Mouse (Mus musculus): ENCODE results near the gene Ccdc148. TPM values are rescaled to one million over a fixed set of nuclear protein-coding genes. Genes with fewer than 3 reads are reported as not detected.

Ccdc148 gene
- polyA plus RNA-seq, 1 experiment, result not detected

DNA sequence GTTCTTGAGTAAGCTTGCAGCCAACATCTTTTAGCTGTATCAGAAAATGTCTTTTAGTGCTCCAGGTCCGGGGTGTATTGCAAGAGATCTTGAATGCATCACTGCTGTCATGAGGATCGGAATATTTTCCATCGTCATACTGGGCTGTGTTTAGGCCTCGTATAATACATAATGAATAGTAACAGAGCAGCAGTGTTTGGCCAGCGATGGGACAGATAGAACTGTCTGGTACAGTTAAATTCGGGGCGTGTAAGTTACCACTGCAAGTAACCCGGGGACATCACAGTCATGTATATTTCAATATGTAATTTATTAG, 1.8 kb upstream of the Ccdc148 start:
- peak overlapping the region; percentile 56 for H3K27ac ChIP-seq (replicated peaks; ENCODE audit: low read depth, low read length)
- peak overlapping the region; percentile 98 for H3K4me3 ChIP-seq (ENCODE audit: insufficient read depth, low read depth, low read length)
- H3K4me1 ChIP-seq (ENCODE audit: control insufficient read depth, insufficient read depth, insufficient read length, low read length), result peaks cover 6% of the 10 kb centered on the region; the same call in 1 of the 2 replicates

DNA sequence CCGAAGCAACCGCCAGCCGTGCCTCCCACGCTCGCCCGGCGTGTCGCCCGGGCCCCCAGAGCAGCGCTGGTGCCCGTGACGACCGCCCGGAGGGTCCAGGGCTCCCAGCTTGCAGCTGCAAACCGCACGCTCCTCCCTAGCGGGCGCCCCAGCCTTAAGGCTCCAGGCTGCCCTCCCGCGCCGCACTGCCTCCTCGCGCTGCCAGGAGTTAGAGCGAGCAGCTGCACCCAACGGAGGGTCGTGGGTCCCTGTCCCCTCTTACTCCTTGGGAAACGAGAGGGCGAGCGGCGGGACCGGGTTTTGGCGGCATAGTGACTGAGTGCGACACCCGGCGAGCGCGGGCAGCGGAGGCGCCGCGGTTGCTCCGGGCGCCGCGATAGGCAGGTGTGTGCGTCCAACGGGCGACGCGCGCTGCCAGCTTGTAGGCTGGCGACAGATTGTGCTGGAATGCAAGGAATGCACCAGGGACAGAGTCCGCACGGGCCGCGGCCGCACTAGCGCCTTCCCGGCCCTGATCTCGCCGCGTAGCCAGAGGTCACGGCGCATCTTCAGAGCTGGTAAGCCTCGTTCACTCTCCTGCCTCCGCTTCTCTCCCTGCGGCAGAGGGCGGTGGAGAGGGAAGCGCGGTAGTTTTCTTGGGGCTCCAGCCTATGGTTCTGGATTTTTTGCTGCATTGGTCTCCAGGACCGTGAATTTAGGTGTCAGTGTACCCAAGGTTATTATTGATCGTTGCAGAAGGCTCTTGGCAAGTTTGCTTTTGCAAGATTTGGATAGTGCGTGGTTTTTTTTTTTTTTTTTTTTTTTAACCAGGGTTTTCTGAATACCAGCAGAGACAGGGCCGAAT, 1.2 kb upstream of the Ccdc148 start:
- H3K4me1 ChIP-seq (ENCODE audit: control insufficient read depth, insufficient read depth, insufficient read length, low read length), result peaks cover 4% of the 10 kb centered on the region; the same call in 1 of the 2 replicates
- H3K27ac ChIP-seq (replicated peaks; ENCODE audit: low read depth, low read length), result peak overlapping the region; percentile 56
- H3K4me3 ChIP-seq (ENCODE audit: insufficient read depth, low read depth, low read length), result peak overlapping the region; percentile 98

DNA sequence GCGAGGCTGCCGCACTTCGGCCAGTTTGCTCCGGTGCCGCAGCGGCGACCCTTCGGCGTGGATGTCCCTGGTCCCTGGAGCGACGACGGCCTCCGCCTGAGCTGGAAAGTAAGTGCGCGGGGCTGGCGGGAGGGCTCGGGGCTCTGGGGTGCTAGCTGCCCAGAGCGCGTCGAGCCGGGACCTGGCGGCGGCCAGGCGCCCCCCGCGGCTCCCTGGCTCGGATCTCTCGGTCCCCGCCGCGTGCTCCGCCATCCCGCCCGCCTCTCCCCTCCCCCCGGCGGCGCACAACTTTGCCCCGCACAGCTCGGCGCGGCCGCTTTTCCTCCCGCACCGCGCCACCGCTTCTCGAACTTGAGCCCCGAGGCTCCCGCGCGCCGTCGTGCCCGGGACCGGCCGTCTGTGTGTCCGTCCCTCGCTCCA, 548 bp upstream of the Ccdc148 start:
- H3K4me3 ChIP-seq (ENCODE audit: insufficient read depth, low read depth, low read length), result peak overlapping the region; percentile 98
- H3K27ac ChIP-seq (replicated peaks; ENCODE audit: low read depth, low read length), result peak overlapping the region; percentile 56
- H3K4me1 ChIP-seq (ENCODE audit: control insufficient read depth, insufficient read depth, insufficient read length, low read length), result no peaks in the 10 kb centered on the region

DNA sequence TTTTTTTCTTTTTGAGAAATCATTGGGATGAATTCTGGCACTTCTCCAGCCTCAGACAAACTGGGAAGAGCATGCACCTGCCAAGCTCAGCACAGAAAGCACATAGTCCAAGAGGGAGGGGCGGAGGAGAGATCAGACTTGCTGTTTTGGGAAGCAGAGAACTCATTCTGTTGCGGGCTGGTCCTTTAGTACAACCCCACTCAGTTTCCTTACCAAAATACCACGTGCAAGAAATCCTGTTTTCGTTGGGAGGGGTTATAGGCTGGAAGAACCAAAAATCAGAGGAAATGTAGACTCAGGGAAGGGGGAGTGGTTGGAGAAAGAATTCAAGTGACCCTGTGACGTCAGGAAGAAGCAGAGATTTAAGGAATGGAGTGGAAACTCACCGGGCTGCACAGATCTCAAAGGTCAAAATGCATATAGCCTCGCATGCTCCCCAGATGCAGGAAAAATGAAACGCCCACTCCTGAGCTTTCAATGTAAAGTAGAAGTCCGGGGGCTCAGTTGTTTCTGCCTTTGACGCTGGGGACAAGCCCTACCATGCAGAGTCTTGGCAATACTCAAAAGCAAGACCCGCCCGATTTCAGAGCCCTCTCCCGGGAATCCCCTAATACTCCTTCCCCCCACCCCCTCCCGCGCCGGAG, 400 bp downstream of the Ccdc148 start:
- Histone ChIP-seq H3K4me1 (ENCODE audit: control insufficient read depth, insufficient read depth, insufficient read length, low read length) (no peaks in the 10 kb centered on the region), H3K27ac (replicated peaks; ENCODE audit: low read depth, low read length) (no peak overlapping the region), H3K4me3 (ENCODE audit: insufficient read depth, low read depth, low read length) (peak overlapping the region; percentile 54)

DNA sequence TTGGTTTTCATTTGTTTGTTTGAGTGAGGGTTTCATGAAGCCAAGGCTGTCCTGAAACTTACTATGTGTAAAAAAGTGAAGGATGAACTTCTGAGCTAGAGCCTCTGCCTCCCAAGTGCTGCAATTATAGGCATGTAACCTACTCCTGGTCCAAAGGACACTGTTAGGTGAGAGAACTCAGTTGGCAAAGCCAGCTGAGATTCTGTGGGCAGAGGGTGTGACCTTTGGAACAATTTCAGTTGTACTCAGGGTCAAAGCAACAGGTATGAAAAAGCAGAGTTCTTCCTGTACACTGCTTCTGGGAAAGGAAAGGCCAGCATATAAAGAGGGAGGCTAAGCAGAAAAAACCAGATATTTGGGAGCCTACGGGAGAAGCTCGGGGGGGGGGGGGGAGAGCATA, 2.4 kb downstream of the Ccdc148 start:
- no peaks in the 10 kb centered on the region for H3K4me1 ChIP-seq (ENCODE audit: control insufficient read depth, insufficient read depth, insufficient read length, low read length)
- no peak overlapping the region for H3K4me3 ChIP-seq (ENCODE audit: insufficient read depth, low read depth, low read length)
- no peak overlapping the region for H3K27ac ChIP-seq (replicated peaks; ENCODE audit: low read depth, low read length)

DNA sequence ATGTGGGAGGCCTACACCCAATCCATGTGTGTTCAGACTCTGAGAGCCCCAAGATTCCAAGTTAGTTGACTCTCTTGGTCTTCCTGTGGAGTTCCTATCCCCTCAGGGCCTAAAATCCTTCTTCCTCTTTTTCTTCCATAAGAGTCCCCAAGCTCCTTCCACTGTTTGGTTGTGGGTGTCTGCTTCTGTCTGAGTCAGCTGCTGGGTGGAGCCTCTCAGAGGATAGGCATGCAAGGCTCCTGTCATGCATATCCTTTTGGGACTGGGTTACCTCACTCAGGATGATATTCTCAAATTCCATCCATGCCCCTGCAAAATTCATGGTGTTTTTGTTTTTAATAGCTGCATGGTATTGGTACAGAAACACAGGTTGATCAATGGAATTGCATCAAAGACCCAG, 5.1 kb downstream of the Ccdc148 start:
- Histone ChIP-seq H3K27ac (replicated peaks; ENCODE audit: low read depth, low read length) (no peak overlapping the region), H3K4me3 (ENCODE audit: insufficient read depth, low read depth, low read length) (no peak overlapping the region), H3K4me1 (ENCODE audit: control insufficient read depth, insufficient read depth, insufficient read length, low read length) (no peaks in the 10 kb centered on the region)

DNA sequence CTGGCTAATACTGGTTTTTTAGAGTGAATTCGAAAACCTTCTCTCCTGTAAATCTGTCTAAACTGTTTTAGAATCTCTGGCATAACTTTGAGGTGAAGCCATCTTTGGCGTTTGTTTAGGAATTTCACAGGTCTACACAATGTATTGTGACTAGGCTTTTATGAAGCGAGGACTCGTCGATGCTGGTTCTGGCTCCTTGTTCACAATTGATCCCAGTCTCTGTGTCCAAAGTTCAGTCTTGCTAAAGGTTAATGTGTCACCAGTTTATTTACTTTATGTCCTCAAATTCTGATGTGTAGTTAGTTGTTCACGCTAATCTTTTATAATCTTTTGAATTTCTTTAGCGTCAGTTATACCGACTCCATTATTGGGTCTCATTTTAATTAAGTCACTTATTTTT, 29.4 kb downstream of the Ccdc148 start:
- Histone ChIP-seq H3K4me3 (ENCODE audit: insufficient read depth, low read depth, low read length) (no peak overlapping the region), H3K4me1 (ENCODE audit: control insufficient read depth, insufficient read depth, insufficient read length, low read length) (peaks cover 3% of the 10 kb centered on the region; the same call in 1 of the 2 replicates), H3K27ac (replicated peaks; ENCODE audit: low read depth, low read length) (no peak overlapping the region)

DNA sequence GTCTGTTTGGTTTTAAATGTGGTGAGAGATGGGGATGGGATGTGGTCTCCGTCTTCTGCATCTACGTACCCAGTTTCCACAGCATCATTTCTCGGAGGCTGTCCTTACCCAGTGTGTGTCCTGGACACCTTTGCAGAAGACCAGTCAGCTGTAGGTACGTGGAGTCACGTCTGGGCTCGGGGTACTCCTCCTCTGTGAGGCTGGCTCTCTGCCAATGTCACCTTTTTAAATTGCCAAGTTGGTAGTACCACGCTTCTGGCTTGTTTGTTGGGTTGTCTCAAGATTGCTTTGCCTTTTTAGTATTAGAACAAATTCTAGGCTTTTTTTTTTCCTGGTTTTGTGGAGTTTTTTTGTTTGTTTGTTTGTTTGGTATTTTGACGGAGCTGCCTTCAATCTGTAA, 30.7 kb downstream of the Ccdc148 start:
- no peak overlapping the region for H3K4me3 ChIP-seq (ENCODE audit: insufficient read depth, low read depth, low read length)
- H3K27ac ChIP-seq (replicated peaks; ENCODE audit: low read depth, low read length), result no peak overlapping the region
- peaks cover 3% of the 10 kb centered on the region; the same call in 1 of the 2 replicates for H3K4me1 ChIP-seq (ENCODE audit: control insufficient read depth, insufficient read depth, insufficient read length, low read length)

DNA sequence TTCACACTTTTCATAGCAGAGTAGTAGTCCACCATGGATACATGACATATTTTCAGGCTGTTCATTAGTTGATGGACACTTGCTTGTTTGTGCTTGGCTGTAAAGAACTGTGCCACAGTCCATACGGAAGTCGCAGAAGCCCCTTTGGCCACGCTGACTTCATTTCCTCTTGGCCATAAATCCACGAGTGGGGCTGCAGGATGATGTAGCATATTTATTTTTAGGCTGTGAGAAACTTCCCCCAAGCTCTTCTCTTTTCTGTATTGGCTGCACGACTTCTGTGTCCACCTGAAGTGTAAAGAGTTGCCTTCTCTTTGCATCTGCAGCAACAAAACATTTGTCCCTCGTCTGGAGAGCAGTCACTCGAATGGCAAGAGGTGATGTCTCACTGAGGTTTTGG, 31.5 kb downstream of the Ccdc148 start:
- Histone ChIP-seq H3K4me1 (ENCODE audit: control insufficient read depth, insufficient read depth, insufficient read length, low read length) (peaks cover 3% of the 10 kb centered on the region; the same call in 1 of the 2 replicates), H3K27ac (replicated peaks; ENCODE audit: low read depth, low read length) (no peak overlapping the region)

DNA sequence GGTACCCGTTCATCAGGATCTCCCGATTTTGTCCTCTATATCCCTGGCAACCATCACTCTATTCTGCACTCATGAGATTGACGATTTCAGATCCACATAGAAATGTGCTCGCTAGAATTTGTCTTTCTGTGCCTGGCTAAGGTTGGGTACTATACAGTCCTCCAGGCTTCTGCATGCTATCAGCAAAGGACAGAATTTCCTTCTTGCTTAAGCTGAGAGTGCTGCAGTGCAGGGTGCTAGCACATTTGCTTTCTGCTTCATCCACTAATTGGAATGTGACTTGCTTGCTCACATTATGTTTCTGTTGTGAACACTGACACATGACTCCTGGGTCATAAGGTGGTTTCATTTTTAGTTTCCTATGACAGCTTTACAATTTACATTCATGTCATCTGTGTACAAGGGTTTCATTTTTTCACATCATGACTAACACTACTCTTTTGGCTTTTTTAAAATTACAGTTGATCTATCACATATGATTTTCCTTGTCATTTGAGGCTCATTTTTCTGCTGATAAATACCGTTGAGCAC, 104.8 kb downstream of the Ccdc148 start:
- H3K4me1 ChIP-seq (ENCODE audit: control insufficient read depth, insufficient read depth, insufficient read length, low read length), result no peaks in the 10 kb centered on the region
- H3K27ac ChIP-seq (replicated peaks; ENCODE audit: low read depth, low read length), result no peak overlapping the region
- no peak overlapping the region for H3K4me3 ChIP-seq (ENCODE audit: insufficient read depth, low read depth, low read length)

More for the DNA sequence above, 31.5 kb downstream of the Ccdc148 start:
- H3K4me3 ChIP-seq (ENCODE audit: insufficient read depth, low read depth, low read length), result no peak overlapping the region

DNA sequence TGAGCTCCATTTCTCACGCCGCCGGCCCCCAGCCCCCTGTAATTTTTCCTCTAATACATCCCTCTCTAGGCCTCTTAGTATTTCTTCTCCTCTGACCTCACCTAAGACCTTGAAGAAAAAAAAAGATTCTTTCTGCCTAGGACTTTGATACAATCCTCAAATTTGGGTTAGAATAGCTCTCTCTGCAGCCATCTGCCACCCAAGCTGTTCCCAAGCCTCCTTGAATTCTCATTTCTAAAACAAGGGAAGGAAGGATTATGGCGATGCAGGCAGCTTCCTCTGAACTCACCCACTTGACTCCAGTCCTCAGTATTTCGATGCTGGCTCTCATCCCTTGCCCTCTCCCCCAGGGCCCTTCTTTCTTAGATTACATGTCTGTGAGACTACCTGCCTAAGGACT, 106.1 kb downstream of the Ccdc148 start:
- Histone ChIP-seq H3K4me1 (ENCODE audit: control insufficient read depth, insufficient read depth, insufficient read length, low read length) (no peaks in the 10 kb centered on the region), H3K4me3 (ENCODE audit: insufficient read depth, low read depth, low read length) (no peak overlapping the region), H3K27ac (replicated peaks; ENCODE audit: low read depth, low read length) (no peak overlapping the region)

DNA sequence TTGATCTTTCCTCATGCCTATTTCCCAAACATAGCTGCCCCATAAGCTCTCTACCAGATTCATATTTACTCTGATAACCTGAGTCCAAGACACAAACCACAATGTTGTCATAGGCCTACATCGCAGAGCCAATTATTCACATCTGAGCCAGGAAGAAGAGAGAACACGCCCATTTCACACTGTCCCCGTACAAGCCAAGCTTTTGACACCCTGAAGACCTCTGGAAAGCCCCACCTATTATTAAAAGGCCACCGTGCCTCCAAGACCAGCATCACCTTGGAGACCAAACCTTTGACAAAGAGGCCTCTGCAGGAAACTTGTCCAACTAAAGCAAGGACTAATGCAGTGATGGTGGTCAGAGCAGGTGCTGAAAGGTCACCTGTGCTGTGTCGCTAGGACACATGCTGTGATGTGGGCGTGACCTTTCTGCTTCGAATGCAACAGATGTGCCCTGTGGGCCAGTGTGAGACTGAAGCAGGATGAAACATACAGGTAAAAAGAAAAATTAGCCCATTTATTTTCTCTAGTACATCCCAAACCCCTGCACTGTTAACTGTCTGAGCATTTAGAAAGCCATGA, 106.9 kb downstream of the Ccdc148 start:
- Histone ChIP-seq H3K4me1 (ENCODE audit: control insufficient read depth, insufficient read depth, insufficient read length, low read length) (no peaks in the 10 kb centered on the region; the same call in 1 of the 2 replicates), H3K4me3 (ENCODE audit: insufficient read depth, low read depth, low read length) (no peak overlapping the region), H3K27ac (replicated peaks; ENCODE audit: low read depth, low read length) (no peak overlapping the region)

DNA sequence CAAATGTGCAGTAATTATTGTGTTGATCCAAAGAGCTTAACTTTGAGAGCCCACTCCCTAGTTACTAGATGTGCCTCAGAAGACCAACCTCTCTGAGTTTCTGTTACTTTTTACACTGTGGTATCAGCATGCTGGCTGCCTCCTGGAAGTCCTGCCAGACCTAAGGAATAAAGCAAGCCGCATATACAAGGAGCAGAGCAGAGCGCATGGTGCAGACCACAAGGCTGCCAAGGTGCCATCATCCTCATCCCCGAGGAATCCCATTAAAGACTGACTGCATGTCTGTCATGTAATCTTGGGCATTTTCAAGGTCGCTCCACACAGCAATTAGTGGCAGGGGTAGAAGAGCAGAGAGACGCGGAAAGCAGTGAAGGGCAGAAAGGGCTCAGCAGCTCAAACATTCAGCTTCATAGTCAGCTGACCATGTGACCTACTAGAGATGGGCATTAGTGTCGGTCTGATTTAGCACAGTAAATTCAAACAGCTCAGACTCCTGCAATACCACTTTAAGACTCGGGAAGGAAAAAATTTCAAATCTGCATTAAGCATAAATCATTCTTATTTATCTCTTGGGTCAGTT, 110.1 kb downstream of the Ccdc148 start:
- no peak overlapping the region for H3K4me3 ChIP-seq (ENCODE audit: insufficient read depth, low read depth, low read length)
- H3K4me1 ChIP-seq (ENCODE audit: control insufficient read depth, insufficient read depth, insufficient read length, low read length), result no peaks in the 10 kb centered on the region; the same call in 1 of the 2 replicates
- no peak overlapping the region for H3K27ac ChIP-seq (replicated peaks; ENCODE audit: low read depth, low read length)

DNA sequence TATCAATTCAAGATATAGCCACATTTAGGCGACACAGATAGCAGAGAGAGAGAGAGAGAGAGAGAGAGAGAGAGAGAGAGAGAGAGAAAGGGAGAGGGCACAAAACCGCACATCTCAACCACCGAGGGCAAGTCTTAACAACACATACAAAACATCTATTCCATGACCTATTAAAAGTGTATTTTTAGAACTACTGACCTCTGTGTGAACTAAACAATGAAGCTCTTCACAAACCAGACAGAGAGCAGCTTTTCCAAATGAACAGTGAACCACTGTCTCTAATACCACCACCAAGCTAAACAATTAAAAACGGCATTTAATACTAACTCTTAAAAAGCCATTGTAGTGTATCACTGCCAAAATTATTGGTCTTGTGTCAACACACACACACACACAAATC, 110.8 kb downstream of the Ccdc148 start:
- H3K27ac ChIP-seq (replicated peaks; ENCODE audit: low read depth, low read length), result no peak overlapping the region
- no peaks in the 10 kb centered on the region; the same call in 1 of the 2 replicates for H3K4me1 ChIP-seq (ENCODE audit: control insufficient read depth, insufficient read depth, insufficient read length, low read length)
- no peak overlapping the region for H3K4me3 ChIP-seq (ENCODE audit: insufficient read depth, low read depth, low read length)

All from brown adipose tissue, adult 24 weeks (tissue).